Mouse (Mus musculus) T-helper 1 cell (primary cell): ENCODE data around the gene Megf11.

Experiments
- in situ Hi-C: fragments of 300-600 bp; cut with MboI, MseI; formaldehyde crosslinking; loops from one replicate; pipeline ENCODE4 v1.15.1; 2025; ENCODE audit warnings: high pct_unique_total_duplicates

The Megf11 gene

DNA sequence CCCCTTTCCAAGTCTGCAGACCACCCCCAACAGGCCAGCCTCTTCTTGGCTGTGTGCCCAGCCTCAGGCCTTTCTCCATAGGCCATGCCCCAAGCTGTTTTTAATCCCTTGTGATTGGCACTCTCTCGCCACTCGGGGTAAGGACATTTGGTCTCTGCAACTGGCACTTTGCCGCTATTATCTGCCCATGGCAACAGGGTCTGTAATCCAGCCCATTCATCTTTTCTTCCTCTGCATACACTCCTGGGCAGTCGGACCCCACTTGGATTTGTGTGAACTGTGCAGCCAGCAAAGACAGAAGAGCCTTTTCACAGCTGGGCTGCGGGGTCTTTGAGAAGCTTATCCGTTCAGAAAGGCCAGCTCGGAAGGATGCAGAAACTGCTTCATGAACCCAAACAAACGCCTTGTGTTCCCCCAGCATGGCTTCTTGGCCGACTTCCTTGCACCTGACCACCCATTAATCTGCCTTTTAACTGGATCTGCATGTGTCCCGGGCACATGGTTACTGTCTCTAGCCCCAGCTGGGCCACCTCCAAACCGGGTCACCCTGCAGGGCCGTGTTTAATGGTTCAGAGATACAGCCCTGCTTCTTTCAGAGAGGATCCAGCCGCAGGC, 220.4 kb downstream of the Megf11 start:
- in situ Hi-C loops, result no loop called here

DNA sequence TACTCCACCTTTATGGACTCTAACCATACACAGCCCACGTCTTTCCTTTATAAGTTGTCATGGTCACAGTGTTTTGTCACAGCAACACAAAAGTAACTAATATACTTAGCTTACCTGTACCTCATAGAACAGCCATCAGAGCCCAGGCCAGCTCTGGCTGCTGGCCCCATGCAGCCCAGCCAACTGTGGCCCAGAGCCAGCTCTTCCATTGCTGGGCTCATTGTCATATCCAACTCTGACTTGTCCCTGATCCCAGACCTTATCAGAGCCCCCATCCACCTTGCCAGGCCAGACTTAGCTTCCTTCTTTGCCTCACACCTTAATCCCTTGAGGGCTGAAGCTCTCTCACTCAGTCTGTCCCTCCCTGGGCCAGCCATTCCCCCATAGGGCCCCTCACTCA, 221.6 kb downstream of the Megf11 start:
- in situ Hi-C loops, result no loop called here

DNA sequence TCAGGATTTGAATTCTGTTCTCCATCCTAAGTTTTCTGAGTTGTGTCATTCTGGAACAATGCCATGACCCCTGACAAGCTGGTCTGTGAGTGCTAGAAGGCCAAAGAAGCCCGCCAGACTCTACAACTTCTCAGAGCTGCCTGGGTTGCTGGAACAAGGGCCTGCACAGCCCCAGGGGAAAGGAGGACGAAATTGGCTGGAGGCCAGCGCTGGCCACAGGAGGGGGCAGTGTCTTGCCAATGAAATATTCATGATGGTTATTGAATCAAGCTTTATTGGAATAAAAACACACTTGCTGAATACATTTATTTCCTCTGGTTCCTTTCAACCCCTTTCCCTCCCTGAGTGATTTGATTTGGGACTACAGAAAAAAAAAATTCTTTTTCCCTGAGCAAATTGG, 224.1 kb downstream of the Megf11 start:
- in situ Hi-C loops, result no loop called here

DNA sequence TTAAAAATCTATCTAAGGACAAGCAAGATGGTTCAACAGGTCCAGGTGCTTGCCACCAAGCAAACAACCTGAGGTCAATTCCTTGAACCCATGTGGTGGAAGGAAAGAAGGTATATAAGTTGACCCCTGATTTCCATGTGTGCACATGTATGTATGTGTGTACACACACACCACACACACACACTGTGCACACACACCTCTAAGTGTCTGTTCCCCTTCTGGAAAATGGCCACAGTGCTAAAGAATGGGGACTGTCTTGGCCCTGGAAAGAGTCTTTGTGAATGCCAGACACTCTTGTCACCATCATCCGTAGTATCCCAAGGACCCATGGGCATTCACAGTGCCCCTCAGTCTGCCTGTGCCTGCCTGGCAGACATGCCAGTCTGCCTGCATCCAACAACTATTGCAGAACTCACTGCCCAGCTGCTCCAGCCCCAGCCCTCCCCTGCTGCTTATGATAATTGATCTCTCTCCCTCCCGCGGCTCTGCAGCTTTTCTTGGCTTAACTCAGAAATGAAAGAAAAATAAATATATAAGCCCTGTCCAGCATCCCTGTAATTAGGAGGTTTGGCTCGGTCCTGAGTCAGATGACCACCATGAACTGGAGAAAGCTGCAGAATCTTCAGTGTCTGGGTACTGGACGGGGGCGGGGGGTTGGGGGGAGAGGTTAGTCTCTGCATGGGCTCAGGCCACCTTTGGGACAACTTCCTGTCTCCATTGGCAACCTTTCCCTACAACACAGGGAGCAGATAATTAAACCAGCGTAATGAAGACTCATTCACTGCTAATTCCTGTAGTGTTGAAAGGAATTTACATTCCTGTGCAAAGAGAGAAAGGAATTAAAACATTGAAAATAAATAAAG, 226.9 kb downstream of the Megf11 start:
- in situ Hi-C loops, result no loop called here

DNA sequence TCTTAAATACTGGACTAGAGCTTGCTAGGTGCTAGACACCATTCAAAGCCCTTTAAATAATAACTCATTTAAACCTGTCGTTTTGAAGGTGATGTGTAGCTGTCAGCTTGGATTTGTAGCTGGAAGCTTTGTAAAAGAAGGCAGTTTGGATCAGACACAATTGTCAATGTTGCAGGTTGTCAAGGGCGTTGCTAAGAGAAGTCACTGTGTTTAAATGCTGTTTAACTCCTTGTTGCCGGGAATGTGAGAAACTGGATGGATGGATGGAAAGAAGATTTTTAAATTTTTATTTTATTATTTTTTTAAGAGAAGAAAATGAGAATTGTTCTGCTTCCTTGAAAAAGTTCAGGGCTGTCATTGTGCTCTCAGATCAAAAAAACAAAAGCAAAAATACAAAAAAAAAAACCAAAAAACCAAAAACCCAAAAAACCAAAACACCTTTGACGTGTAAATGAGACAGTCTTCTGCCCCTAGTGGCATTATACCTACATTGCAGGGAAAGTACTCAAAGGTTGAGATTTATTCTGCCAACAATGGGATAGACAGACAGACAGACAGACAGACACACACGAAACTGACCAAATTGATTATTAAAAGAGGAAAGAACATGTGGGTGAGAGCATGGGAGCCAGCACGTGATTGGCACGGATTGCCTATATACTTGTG, 227.7 kb downstream of the Megf11 start:
- in situ Hi-C loops, result no loop called here

DNA sequence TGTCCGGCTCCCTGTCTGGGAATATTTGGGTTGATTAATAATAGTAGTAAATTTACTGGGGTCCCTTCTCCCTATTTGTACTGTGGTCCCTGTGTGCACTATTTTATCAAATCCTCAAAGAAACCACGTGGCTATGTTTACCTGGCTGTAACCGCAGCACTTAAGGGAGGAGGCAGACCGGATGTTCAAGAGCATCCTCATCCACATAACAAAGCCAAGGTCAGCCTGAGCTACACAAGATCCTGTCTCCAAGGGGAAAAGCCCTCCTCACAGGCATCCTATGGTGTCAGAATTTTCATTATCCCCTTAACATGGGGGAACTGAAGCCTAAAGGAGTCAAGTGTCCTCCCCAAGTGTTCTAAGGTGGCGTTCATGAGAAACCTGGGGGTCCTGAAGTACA, 232.0 kb downstream of the Megf11 start:
- in situ Hi-C loops, result no loop called here

DNA sequence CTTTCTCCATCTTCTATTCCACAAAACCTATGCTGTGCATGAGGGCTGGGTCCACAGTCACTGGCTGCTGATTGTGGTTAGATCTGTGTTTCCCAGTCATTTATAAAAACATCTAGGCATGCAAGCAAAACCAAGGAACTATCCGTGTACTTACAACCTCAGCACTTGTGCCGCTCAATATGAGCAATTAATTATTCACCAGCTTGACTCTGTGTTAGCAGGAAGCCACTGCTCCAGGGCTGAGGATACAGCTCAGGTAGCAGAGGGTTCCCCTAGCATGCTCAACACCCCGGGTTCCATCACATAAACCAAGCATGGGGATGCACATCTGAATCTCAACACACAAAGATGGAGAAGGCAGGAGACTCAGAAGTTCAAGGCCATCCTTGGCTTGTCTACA, 233.0 kb downstream of the Megf11 start:
- in situ Hi-C loops, result no loop called here

DNA sequence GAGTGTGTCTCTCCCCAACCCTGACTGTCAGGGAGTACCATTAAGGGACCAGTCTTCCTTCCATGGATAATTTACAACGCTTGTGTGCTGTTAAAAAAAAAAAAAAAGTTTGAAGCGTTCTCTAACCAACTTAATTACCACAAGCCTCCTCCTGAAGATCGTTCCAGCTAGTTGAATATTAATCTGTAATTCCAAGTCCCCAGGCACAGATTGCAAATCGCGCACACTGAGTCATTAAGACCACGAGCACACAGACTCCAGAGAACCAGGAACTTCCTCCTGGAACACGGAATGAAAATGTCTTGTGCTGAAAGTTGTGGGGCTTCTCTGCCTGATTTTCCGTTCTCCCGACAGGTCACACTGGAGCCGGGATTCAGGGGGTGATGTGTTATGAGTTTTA, 234.0 kb downstream of the Megf11 start:
- in situ Hi-C loops, result no loop called here

DNA sequence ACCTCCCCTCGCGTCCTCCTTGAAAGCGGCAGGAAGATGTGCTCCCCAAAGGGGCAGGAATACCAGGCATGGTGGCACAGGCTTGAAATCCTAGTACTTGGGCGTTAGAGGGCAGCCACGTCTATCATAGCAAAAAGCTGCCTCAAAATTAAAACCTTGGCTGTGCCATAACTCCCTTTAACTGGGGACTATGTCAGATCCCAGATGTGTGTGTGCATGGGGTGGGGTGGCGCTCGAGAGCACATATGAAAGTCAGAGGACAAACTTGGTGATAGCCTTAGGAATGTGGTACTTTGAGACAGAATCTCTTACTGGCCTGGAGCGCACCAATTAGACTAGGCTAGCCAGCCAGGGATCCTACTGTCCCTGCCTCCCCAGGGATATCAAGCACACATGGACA, 235.2 kb downstream of the Megf11 start:
- in situ Hi-C loops, result no loop called here

DNA sequence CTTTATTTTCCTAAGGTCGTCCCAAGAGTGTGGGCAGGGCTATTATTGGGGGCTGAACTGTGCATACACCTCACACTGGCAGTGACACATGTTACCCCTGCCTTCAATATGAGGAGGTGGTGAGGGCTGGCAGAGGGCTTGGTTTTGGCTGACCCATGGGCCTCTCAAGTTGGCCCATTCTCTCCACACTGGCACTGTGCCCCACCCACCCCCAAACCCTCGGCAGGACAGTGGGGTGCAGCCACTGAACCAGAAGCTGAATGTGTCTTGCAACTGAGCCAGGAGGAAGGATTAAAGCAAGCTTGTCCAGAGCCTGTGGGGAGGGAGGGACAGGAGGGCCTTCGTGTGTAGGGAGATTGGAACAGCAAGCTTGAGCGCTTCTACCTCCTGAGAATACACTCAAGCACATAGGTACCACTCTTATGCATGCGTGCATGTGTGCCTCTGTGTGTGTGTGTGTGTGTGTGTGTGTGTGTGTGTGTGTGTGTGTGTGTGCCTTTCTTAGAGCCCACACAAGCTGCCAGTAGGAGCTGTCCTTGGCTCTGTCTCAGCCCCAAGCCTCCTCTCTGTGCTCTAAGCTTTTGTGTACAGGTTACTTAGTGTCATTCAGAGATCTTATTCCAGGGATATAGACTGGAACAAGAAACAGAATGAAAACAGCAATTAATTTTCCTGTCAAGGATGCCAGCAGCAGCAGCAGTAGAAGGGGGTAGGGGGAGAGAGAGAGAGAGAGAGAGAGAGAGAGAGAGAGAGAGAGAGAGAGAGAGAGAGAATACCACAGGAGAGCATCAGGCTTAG, 236.3 kb downstream of the Megf11 start:
- in situ Hi-C loops, result no loop called here

DNA sequence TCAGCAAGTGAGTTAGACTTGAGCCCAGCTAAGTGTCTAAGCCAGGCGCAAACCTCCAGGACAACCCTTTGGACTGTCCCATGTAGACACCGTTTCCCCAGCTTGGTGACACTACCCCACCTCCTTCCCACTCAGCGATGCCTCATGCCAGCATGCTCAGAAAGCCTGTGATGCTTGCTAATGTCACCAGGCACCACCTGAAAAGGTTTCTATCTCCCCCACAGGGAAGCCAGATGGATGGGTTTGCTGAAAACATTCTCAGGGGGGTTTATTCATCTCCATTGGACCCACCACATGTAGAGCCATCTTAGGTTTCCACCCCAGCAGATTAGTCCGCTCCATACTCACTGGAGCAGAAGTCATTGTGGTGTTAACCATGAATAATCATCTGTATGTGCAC, 237.9 kb downstream of the Megf11 start:
- in situ Hi-C loops, result no loop called here

DNA sequence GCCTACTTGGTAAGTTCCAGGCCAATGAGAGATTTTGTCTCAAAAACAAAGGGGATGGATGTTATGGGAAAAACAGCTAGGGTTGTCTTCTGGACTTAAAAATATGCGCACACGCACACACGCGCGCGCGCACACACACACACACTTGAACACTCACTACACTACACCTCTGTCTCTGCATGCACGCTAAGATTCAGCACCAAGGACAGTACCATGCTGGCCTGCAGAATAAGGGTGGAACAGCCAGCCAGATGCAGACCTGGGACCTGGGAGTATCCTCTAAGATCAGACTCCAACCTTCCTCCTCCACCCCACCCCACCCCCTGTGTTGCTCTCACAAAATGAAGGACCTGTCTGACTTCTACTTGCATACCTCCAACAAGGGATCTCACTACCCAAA, 239.1 kb downstream of the Megf11 start:
- in situ Hi-C loops, result no loop called here

DNA sequence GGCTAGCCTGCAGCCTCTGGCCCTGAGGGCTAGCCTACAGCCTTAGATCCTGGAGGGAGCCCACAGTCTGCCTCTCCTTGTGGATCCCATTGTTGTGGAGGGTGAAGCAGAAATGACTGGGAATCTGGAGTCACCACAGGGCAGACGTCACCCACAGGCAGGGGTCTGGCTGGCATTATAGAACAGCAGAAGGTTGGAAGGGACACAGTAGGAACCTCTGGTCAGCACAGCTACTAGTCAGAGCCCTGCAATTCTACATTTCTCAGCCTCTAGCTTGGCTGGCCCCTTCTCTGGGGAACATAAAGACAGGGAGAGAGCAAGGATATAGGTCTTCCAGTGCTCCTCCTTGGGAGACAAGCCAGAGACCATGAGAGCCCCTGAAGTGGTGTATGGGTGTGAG, 244.4 kb downstream of the Megf11 start:
- in situ Hi-C loops, result no loop called here

DNA sequence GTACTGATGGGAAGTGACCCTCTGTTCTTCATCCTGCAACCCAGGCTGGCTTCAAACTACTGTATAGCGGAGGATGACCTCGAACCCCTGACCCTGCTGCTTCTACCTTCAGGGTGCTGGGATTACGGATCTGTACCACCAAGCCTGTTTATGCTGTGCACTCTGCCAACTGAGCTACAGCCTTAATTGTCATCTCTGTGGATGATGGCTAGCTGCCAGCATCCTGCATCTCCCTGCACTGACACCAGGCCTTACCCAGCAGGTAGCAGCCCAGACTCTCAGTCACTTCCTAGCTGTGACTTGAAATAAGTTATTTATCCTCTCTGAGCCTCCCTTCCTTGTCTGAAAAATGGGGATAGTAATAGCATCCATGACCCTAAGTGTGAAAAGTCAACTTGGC, 247.7 kb downstream of the Megf11 start:
- in situ Hi-C loops, result no loop called here

DNA sequence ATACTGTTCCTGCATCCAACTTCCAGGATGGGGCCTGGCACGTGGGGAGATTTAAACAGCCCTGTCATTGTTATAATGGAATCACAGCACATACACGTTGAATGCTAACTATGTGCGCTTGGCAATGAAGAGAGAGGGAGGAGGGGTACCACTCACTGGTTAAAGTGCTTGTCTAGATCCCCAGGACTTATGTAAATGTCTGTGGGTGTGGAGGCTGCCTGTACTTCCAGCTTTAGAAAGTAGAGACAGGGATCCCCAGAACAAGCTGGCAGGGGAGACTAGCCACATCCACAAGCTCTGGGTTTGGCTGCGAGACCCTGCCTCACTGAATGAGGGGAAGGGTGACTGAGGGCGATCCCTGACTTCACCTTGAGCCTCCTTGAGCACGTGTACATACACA, 250.7 kb downstream of the Megf11 start:
- in situ Hi-C loops, result no loop called here

DNA sequence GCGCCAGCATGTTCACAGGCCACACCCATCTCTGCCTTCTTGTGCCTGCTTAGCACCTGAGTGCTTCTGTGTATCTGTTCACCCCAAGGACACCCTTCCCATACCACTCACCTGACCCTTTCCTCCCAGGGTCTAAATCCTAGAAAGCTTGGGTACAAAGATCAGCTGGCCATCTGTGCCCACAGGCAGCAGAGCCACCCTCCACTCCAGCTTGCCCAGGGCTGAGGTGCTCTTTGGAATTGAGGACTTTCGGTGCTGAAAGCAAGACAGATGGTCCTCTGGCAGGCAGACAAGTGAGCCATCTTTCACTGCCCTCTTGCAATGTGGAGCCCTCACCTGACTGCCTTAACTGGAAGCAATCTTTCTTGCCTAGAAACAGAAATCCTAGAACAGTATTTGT, 251.5 kb downstream of the Megf11 start:
- in situ Hi-C loops, result no loop called here

DNA sequence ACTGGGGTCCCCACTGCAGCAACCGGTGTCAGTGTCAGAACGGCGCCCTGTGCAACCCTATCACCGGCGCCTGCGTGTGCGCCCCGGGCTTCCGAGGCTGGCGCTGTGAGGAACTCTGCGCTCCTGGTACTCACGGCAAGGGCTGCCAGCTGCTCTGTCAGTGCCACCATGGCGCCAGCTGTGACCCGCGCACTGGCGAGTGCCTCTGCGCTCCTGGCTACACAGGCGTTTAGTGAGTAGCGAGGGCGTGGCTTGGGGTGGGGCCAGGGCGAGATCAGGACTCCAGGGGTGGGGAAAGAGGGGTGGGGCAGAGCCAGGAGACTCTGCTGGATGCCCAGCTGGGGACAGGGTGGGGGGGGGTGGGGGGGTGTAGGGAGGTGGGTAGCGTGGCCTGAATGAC, 252.8 kb downstream of the Megf11 start:
- in situ Hi-C loops, result no loop called here

DNA sequence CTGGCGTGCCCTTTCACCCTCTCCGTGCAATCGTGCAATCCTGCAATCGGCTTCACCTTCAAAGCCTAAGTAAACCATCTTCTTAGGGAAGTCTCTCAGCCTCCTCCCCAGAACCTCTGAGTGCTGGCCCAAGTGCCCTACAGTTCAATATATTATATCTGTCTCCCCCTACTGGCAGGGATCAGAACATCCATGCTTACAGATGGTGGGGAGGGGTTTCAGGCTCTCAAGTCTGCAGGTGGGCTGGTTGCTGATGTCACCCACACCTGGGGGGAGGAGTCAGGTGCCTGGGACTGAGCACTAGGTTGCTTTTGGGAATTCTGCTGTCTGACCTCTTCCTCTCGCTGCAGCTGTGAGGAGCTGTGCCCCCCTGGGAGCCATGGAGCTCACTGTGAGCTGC, 254.2 kb downstream of the Megf11 start:
- in situ Hi-C loops, result no loop called here

DNA sequence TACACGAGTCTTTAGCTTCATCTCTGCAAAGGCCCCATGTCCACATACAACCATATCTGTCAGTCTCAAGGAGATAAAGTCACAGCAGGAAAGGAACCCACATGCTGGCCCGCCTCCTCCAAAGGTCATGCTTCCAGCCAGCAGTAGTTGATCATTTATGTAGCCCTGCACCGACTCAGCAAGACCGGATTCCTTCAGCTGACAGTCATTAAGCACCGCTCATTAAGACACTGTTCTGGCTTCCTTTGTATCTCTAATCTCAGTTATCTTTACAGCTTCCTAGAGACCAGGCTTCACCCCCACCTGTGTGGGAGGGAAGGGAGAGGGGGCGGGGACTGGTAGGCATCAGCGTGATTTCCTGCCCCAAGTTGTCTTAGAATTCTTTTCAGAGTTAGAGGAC, 258.7 kb downstream of the Megf11 start:
- in situ Hi-C loops, result no loop called here

DNA sequence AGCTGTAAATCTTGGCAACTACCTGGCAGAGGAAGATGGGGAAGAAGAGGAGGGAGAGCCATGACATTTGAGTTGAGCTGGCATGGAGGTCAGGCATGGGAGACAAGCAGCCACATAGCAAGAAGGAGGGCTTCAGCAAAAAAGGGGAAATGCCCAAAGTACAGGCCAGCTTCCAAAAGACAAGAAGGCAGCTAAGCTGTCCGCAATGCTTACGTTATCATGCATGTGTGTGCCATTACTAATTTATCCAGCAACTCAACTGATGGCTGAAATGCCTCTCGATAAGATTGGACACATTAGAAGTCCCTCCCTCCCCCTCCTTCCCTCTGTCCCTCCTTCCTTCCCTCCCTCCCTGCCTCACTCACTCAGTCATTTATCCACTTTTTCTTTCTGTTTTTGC, 260.0 kb downstream of the Megf11 start:
- in situ Hi-C loops, result no loop called here

DNA sequence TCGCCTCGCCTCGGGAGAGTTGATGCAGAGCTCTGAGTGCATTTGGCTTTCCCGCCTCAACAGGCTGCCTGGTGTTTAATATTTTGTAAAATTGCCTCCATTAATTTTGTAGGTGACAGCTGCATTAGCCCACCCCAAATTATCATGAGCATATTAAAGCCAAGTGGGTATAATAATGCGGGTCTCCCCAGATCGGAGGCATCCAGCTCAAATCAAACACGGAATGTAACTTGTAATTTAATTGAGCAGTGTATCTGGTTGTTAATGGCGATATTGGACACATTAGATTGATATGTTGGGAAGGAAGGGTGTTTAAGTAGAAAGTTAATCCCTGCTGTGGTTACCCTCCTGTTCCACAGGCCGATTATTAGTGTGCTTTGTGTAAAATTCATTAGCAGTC, 264.0 kb downstream of the Megf11 start:
- in situ Hi-C loops, result no loop called here

DNA sequence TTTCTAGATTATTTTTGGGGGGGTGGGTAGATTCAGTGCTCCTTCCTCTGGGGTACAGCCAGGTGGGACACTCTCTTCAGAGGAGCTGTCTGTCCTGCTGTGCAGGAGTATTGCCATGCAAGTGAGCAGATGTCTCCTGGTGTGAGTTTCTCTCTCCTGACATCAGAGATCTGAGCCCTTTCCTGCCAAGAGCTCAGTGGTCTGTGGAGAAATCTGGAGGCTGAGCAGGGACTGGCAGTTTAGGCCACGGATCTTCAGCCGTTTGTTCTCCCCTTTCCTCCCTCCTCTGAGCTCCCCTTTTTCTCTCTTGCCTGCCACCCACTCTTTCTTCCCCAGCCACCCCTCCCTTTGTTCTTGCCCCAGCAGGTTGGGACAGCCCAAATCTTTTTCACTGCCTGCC, 264.5 kb downstream of the Megf11 start:
- in situ Hi-C loops, result no loop called here
